Mouse (Mus musculus): ENCODE data around the gene Serpinb6a. TPM values are rescaled to one million over a fixed set of nuclear protein-coding genes. Genes with fewer than 3 reads are reported as not detected.
A peak's percentile ranks its signal among the peaks of the same experiment; 100 is the strongest.

The Serpinb6a gene
- polyA plus RNA-seq, 1 experiment from 2014 or later, result 73.7 TPM

- peak overlapping the region; percentile 64 for H3K4me2 ChIP-seq (replicated peaks; ENCODE audit: low read depth, low read length)
- H3K36me3 ChIP-seq (ENCODE audit: control insufficient read depth, insufficient read depth, low read length), result no peaks in the 10 kb centered on the region
- peak overlapping the region; percentile 54 for H3K4me3 ChIP-seq (ENCODE audit: low read depth, low read length)
- peak overlapping the region; percentile 42 for H3K9ac ChIP-seq (replicated peaks; ENCODE audit: low read depth, low read length)
- peaks cover 7% of the 10 kb centered on the region for H3K4me1 ChIP-seq (ENCODE audit: control insufficient read depth, insufficient read depth, low read length)
- H3K9me3 ChIP-seq (ENCODE audit: control insufficient read depth, low read depth, low read length), result no peaks in the 10 kb centered on the region
- ATAC-seq (ENCODE audit: insufficient number of reproducible peaks, insufficient read depth, low FRiP score, low read depth), result no peak
- no peaks in the 10 kb centered on the region for H3K27me3 ChIP-seq (ENCODE audit: control insufficient read depth, insufficient read depth, low read length)
- peak overlapping the region; percentile 95 for H3K27ac ChIP-seq (ENCODE audit: low read length)
- WGBS, result 14% methylated on average over 14 of the region's 14 CpGs
Observed at GRCm38 (mm10) chr13:33965056-33966024, 37.3 kb downstream of the Serpinb6a start.

DNA sequence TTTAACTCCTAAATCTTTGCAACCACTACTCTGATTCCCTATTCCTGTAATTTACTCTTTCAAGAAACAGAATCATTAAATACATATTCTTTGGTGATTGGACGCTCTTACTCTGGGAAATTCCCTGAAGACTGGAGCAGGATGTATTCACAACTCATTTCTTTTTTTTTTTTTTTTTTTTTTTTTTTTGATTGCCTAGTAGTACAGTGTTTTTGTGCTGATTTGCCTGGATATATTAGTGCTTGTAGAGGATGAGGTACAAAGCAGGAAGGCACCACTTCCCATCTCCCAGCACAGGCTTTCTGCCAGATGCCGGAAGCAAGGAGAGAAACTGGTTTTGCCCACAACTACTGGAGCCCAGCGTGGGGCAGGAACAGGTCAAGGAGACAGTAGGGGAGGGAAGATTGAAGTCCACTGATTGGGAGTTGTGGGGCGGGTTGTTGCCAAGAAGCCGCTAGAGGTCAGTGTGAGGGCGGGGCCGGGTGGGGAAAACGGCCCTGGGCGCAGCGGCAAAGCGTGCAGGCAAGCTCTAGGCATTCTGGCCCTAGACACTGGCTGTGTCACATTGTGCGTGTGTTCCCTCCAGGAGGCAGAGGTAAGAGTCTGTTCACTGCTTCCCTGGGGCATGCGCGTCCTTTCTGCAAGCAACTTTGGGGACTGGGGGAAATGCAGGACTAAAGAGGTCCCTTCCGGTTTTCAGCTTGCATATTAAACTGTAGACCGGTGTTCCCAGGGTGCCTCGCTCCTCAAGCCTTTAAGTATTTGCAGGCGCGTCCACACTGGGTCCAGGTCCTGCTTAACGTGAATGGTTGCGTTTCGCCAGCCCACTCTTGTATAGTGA is 38.2 kb downstream of the Serpinb6a start, which contains the start of gene Nqo2:
Gene Nqo2, plus strand, starts transcription at position 482 of the 841 bp plus-strand sequence.
- Histone ChIP-seq H3K36me3 (ENCODE audit: control insufficient read depth, insufficient read depth, low read length) (no peaks in the 10 kb centered on the region), H3K4me1 (ENCODE audit: control insufficient read depth, insufficient read depth, low read length) (peaks cover 7% of the 10 kb centered on the region), H3K27ac (ENCODE audit: low read length) (peak within 1 kb of the TSS; percentile 95), H3K27me3 (ENCODE audit: control insufficient read depth, insufficient read depth, low read length) (no peaks in the 10 kb centered on the region), H3K9me3 (ENCODE audit: control insufficient read depth, low read depth, low read length) (no peaks in the 10 kb centered on the region), H3K9ac (replicated peaks; ENCODE audit: low read depth, low read length) (peak within 1 kb of the TSS; percentile 42), H3K4me2 (replicated peaks; ENCODE audit: low read depth, low read length) (peak within 1 kb of the TSS; percentile 64), H3K4me3 (ENCODE audit: low read depth, low read length) (peak within 1 kb of the TSS; percentile 54)
- ATAC-seq (ENCODE audit: insufficient number of reproducible peaks, insufficient read depth, low FRiP score, low read depth), result peak; percentile 90
- WGBS, result 3% methylated on average over 22 of the region's 22 CpGs

DNA sequence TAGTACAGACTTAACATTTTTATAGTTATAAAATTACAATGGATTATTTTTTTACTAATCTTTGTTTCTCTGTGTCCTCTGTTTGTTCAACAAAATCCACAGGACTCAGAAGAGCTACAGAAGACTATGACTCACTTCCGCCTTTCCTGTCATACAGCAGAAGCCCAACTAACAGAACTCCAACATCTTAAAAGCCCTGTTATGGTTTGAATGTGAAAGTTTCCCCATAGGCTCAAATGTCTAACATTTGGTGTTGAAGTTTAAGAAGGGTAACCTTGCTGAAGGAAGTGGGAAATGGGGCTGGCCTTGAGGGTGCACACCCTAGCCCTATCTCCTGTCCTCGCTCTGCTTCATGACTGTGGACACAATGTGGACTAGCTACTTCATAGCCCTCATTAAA is 42.8 kb downstream of the Serpinb6a start:
- H3K4me2 ChIP-seq (replicated peaks; ENCODE audit: low read depth, low read length), result no peak overlapping the region
- no peaks in the 10 kb centered on the region for H3K36me3 ChIP-seq (ENCODE audit: control insufficient read depth, insufficient read depth, low read length)
- no peaks in the 10 kb centered on the region for H3K9me3 ChIP-seq (ENCODE audit: control insufficient read depth, low read depth, low read length)
- H3K4me1 ChIP-seq (ENCODE audit: control insufficient read depth, insufficient read depth, low read length), result no peaks in the 10 kb centered on the region
- H3K27ac ChIP-seq (ENCODE audit: low read length), result no peak overlapping the region
- H3K27me3 ChIP-seq (ENCODE audit: control insufficient read depth, insufficient read depth, low read length), result no peaks in the 10 kb centered on the region
- H3K9ac ChIP-seq (replicated peaks; ENCODE audit: low read depth, low read length), result no peak overlapping the region
- WGBS, result 84% methylated on average over 2 of the region's 2 CpGs
- ATAC-seq (ENCODE audit: insufficient number of reproducible peaks, insufficient read depth, low FRiP score, low read depth), result no peak
- H3K4me3 ChIP-seq (ENCODE audit: low read depth, low read length), result no peak overlapping the region

- Histone ChIP-seq H3K9me3 (ENCODE audit: control insufficient read depth, low read depth, low read length) (no peaks in the 10 kb centered on the region), H3K4me1 (ENCODE audit: control insufficient read depth, insufficient read depth, low read length) (no peaks in the 10 kb centered on the region), H3K27ac (ENCODE audit: low read length) (no peak overlapping the region), H3K4me2 (replicated peaks; ENCODE audit: low read depth, low read length) (no peak overlapping the region), H3K4me3 (ENCODE audit: low read depth, low read length) (no peak overlapping the region), H3K9ac (replicated peaks; ENCODE audit: low read depth, low read length) (no peak overlapping the region), H3K27me3 (ENCODE audit: control insufficient read depth, insufficient read depth, low read length) (no peaks in the 10 kb centered on the region), H3K36me3 (ENCODE audit: control insufficient read depth, insufficient read depth, low read length) (no peaks in the 10 kb centered on the region)
- no peak for ATAC-seq (ENCODE audit: insufficient number of reproducible peaks, insufficient read depth, low FRiP score, low read depth)
- 44% methylated on average over 6 of the region's 6 CpGs for WGBS
Observed at GRCm38 (mm10) chr13:33956571-33957421, 45.8 kb downstream of the Serpinb6a start.

GRCm38 (mm10) chr13:33952947-33953346 is 49.6 kb downstream of the Serpinb6a start:
- no peak overlapping the region for H3K27ac ChIP-seq (ENCODE audit: low read length)
- WGBS, result 94% methylated on average over 2 of the region's 2 CpGs
- no peaks in the 10 kb centered on the region for H3K9me3 ChIP-seq (ENCODE audit: control insufficient read depth, low read depth, low read length)
- H3K9ac ChIP-seq (replicated peaks; ENCODE audit: low read depth, low read length), result no peak overlapping the region
- H3K4me2 ChIP-seq (replicated peaks; ENCODE audit: low read depth, low read length), result no peak overlapping the region
- no peaks in the 10 kb centered on the region for H3K36me3 ChIP-seq (ENCODE audit: control insufficient read depth, insufficient read depth, low read length)
- no peak overlapping the region for H3K4me3 ChIP-seq (ENCODE audit: low read depth, low read length)
- no peaks in the 10 kb centered on the region for H3K27me3 ChIP-seq (ENCODE audit: control insufficient read depth, insufficient read depth, low read length)
- no peaks in the 10 kb centered on the region for H3K4me1 ChIP-seq (ENCODE audit: control insufficient read depth, insufficient read depth, low read length)
- no peak for ATAC-seq (ENCODE audit: insufficient number of reproducible peaks, insufficient read depth, low FRiP score, low read depth)

GRCm38 (mm10) chr13:33952075-33952449 is 50.5 kb downstream of the Serpinb6a start:
- H3K27me3 ChIP-seq (ENCODE audit: control insufficient read depth, insufficient read depth, low read length), result no peaks in the 10 kb centered on the region
- H3K4me2 ChIP-seq (replicated peaks; ENCODE audit: low read depth, low read length), result no peak overlapping the region
- no peaks in the 10 kb centered on the region for H3K9me3 ChIP-seq (ENCODE audit: control insufficient read depth, low read depth, low read length)
- H3K4me1 ChIP-seq (ENCODE audit: control insufficient read depth, insufficient read depth, low read length), result no peaks in the 10 kb centered on the region
- no peak overlapping the region for H3K27ac ChIP-seq (ENCODE audit: low read length)
- no peaks in the 10 kb centered on the region for H3K36me3 ChIP-seq (ENCODE audit: control insufficient read depth, insufficient read depth, low read length)
- 52% methylated on average over 1 of the region's 1 CpGs for WGBS
- no peak for ATAC-seq (ENCODE audit: insufficient number of reproducible peaks, insufficient read depth, low FRiP score, low read depth)
- no peak overlapping the region for H3K9ac ChIP-seq (replicated peaks; ENCODE audit: low read depth, low read length)
- no peak overlapping the region for H3K4me3 ChIP-seq (ENCODE audit: low read depth, low read length)

GRCm38 (mm10) chr13:33951308-33952074 is 51.1 kb downstream of the Serpinb6a start:
- no peak overlapping the region for H3K9ac ChIP-seq (replicated peaks; ENCODE audit: low read depth, low read length)
- no peak overlapping the region for H3K4me3 ChIP-seq (ENCODE audit: low read depth, low read length)
- no peak overlapping the region for H3K27ac ChIP-seq (ENCODE audit: low read length)
- H3K4me2 ChIP-seq (replicated peaks; ENCODE audit: low read depth, low read length), result no peak overlapping the region
- no peaks in the 10 kb centered on the region for H3K27me3 ChIP-seq (ENCODE audit: control insufficient read depth, insufficient read depth, low read length)
- WGBS, result 85% methylated on average over 4 of the region's 4 CpGs
- H3K4me1 ChIP-seq (ENCODE audit: control insufficient read depth, insufficient read depth, low read length), result no peaks in the 10 kb centered on the region
- H3K9me3 ChIP-seq (ENCODE audit: control insufficient read depth, low read depth, low read length), result no peaks in the 10 kb centered on the region
- no peaks in the 10 kb centered on the region for H3K36me3 ChIP-seq (ENCODE audit: control insufficient read depth, insufficient read depth, low read length)
- ATAC-seq (ENCODE audit: insufficient number of reproducible peaks, insufficient read depth, low FRiP score, low read depth), result no peak
